Mouse (Mus musculus) frontal cortex, postnatal 14 days (tissue): ENCODE results near the gene Adgrl3.

Source experiments
- DNase-seq, 2 experiments: peaks; one replicate each; pipeline ENCODE4 v3.0.0; 2022; ENCODE audit warnings: low spot score in 2 of 2

The Adgrl3 gene

DNA sequence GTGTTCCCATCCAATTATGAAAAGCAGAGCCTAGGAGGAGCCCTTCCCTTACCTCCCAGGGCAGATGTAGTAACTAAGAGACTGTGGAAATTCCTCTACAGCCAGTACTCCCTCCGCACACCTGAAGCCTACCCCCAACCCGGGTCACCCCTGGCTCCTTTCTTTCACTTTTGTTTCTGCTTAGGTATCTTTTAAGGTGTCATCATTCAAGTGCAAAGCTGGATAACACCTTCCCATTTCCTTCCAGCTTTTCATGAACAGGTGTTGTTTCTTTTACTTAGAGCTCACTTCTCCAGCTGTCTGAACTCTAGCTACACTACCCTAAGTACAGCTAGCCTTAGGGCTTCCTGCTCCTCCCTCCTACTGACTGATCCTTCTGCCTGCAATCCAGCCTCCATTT is 634.0 kb downstream of the Adgrl3 start:
- no peak for DNase-seq

DNA sequence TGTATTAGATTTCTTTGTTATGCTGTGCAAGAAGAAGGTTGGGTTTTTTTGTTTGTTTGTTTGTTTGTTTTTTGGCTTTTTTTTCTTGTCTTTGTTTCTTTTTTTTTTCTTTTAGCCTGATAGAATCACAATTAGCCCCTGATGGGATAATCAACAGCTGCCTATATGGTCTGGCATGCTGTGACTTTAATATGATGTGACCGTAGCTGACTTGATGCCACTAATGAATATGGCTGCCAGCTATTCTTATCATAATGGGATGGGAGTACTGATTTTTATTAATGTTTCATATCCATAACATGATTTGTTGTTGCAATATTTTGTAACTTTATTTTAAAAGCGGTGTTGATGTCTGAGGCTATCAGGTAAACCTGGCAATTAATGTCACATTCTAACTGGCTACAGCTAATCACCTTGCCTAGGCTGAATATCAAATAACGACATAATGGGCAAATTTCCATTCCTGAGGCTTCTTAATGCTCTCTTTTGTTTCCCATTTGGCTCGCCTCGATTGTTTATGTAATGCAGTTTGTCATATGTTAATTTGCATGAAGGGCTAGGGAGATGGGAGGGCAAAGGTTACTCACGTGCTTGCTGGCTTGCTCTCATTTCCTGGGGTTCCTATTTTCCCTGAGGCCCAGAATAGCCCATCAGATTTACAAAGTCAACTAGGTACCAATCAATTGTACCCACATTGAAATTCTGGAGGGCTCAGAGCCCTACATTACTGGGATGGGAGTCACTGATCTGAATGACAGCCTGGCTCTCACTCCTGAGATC is 641.9 kb downstream of the Adgrl3 start:
- DNase-seq = no peak

DNA sequence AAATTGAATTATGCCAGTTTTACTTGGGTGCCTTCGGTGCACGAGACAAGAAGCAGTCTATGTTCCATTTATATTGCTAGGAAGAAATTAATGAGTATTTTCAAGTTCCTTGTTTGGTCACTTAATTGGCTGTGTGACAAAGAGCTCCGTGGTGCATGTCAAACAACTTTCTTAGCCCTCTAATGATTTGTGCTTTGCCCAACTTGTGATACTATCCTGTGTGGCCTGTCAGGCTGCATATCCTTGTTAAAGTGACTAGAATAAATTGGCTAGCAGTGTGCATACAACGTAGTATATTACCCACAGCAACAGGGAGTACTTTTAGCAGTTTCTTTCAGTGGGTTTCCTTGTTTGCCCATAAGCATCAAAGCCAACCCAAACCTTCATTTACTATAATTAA is 651.1 kb downstream of the Adgrl3 start:
- DNase-seq = no peak

DNA sequence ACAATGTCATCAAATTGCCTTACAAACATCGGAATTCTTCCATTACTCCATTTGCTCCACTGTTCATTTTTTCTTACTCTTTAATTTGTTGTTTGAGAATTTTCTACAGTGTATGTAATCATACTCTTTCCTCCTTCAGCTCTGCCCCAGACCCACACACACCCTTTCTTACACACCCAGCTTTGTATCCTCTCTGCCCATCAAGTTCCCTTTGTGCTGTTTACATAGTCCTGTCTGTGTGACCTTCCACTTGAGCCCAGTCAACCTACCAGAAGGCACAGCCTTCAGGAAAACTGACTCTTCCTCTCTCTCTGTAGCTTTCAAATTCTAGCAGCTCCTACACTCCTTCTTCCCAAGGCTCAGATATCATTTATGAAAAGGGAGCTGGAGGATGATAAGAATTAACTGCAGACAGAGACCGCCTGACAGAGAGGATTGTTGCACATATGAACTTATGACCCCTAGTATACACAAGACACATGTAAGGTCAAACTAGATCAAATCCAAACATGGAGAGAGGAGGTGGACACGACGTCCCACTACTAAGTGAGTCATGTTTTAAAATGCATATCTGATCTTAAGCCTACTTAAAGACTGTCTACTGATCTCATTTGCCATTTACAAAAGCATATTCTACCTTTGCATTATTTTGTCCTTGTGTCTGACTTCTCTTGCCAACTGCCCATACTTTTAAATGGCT is 654.5 kb downstream of the Adgrl3 start:
- DNase-seq = no peak

DNA sequence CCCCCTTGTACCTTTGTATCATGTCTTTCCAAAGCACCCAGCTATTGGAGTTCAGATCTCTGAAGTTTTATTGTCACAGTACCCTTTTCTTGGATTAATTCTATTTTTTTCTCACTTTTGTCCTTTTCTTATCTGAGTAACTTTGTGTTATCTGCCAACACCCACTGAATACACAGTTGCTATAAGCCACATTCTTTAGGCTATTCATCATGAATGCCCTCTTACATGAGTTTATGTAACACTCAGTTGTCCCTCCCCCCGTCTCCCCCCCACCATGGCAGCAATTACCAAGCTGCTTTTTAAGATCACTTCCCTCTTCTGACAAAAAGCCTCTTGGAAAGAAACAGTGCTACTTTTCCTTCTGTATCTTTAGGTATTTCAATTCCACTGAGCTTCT is 655.0 kb downstream of the Adgrl3 start:
- DNase-seq = no peak

DNA sequence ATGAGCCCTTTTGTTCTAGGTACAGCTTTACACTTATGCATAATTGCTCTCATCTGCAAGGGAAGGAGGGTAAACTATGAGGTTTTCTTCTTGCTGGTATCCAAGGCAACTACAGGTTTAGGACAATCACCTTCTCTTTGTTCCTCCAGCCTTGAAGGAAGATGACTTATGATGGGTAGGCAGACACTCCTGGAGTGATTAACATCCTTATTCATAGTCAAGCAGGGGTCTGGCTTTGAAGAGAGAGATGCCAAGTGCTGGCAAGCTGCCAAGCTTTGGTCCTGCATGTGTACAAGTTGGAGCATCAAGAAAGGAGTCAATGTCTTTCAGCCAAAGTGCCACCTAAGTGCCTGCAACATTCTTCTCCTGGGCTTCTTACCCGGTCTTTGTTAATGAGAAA is 657.0 kb downstream of the Adgrl3 start:
- no peak for DNase-seq

DNA sequence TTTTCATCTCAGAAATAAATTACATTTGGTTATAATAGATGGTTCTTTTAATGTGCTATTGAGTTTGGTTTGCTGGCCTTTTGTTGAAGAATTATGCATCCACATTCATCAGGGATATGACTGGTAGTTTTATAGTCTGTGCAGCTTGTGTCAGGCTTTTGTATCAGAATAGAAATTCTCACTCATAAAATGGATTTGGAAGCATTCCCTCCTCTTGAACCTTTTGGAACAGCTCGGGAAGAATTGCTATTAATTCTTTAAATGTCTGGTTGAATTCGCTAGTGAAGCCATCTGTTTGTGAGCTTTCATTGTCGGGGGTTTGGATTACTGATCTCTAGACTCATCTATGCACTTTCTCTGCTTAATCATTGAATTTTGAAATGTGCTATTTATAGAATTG is 666.3 kb downstream of the Adgrl3 start:
- DNase-seq = no peak

DNA sequence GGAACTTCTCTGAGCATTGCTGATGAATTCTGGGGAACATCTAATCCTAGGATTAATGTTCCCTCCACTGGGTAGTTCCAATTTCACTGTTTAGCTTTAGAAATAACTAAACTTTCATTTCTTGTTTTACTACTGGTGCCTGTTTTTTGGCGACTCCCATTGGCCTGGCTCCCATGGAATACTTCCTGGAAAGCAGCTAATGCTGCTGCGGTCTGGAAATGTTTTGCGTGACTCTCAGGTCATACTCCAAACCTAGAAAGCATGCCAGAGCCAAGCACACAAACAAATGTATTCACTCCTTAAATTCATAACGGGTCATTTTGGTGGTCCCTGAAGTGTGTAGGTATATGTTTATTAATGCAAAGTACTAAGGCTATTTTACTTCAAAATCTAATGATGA is 666.9 kb downstream of the Adgrl3 start:
- no peak for DNase-seq

DNA sequence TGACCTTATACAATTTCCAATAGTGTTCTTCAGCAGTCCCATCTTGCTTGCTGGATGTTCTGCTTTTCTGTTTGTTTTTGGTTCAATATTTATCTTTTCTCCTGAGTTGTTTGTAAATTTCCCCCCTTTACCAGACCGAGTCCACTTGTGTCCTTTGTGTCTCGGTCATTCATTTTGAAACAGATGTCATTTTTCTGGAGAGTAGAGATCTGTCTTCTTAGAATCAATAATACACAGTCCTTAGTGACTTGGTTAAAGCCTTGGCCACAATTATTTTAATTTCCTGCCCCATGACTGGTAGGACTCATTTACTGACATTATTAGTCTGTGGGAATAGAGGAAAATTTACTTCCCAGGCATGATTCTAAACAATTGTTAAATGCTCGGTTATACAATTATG is 709.7 kb downstream of the Adgrl3 start:
- DNase-seq = no peak

DNA sequence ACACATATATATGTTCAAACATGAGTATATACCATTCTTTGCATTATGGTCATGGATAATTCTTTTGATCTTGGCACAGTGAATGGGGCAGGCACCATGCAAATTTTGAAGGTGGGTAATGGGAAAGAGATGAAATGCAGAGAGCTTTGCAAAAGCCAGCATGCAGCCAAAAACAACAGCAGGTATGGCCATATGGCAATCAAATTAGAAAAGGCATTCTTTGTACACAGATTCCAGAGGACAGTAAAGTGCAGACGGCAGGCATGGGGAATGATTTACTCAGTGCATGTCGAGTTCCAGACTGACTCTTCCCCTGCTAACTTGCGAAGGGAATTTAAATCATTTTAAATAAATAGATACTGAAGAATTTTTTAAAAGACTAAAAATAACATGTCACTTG is 716.1 kb downstream of the Adgrl3 start:
- DNase-seq = no peak

DNA sequence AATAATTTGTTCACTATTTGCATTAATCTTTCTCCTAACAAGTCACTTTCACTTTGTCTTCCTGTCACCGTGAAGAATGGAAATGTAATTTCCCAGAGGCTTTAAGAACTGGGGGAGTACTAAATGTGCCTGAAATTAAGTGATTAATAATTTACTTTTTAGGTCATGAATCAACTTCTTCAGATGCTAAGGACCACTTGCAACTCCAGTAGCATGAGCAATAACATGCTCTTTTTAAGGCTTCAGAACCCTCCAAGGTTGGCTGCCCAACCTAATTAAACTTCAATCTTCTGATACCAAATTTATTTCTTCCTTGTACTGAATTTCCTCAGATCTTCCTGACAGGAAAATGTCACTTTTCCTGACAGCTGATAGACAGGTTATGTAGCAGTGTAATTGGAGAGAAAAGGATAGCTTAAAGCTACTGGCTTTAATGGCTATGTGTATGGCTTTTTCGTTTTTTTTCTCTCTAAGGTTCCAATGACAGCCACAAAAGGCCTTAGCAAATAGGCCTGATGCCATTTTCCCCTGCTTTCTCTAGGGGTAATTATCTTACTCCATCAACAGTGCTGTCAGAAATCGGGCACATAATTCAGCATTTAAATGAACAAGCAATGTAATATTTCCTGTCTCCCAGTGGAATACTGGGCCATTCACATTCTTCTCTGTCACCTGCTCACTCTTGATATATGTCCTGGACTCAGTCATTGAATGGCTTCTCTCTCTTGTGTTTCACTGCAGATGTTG is 718.5 kb downstream of the Adgrl3 start:
- DNase-seq = no peak

DNA sequence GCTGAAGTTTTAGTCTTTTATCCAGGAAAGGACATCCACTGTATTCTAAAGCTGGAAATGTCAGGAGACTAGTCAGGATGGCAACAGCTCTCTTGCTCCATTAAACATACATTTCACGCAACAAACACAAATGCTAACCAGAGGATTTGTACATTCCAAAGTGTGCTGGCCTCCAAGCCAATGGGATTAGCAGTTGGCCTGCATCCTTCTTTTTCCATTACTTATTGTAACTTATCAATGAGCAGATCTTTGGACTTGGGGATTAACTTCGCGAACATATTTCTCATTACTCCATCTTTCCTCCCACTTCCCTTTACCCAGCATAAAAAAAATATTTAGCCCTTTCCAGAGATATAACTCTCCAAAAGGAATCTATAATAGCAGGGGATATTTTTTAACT is 732.5 kb downstream of the Adgrl3 start:
- no peak for DNase-seq

DNA sequence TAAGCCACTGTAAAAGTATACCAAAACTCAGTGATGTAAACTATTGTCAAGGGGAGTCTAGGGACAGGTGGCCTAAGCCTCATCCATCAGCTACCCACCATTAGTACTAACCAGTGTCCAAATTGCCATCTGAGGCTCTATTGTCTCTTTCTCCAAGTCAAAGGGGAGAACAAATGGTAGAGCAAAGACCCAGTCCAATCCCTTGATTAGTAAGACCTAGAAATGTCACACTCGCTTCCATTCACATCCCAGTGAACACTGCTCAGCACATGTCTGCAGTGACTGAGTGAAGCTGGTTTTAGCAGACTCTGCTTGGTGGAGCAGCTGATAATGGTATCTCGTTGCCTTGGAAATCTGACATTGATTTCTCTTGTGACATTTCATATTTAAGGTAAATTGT is 735.8 kb downstream of the Adgrl3 start:
- DNase-seq = no peak

DNA sequence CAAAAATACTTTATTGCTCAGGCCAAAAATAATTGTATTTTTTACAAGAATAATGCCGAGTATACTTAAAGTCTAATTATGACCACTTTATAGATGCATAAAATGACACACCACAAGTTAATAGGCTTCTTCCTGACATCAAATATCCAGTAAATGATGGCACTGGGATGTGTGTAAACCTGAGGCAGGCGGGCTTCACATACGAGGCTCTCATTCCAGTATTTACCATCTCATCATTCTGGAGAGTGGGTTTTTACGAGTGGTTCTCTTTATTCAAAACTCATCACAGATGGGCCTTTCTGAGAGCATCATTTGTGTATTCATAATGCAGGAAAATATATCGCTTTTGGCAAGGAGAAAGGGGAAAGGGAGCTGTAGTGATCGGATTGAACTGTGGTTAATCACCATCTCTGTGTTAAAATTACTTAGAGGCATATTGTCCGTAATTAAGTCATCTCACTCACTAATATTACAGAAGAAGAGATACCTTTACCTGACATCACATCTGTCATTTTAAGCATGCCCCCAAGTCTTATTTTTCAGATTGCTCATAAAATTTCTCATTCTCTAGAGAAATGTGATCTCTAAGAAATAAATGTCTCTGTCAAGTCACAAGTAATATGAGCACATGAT is 737.3 kb downstream of the Adgrl3 start:
- no peak for DNase-seq

DNA sequence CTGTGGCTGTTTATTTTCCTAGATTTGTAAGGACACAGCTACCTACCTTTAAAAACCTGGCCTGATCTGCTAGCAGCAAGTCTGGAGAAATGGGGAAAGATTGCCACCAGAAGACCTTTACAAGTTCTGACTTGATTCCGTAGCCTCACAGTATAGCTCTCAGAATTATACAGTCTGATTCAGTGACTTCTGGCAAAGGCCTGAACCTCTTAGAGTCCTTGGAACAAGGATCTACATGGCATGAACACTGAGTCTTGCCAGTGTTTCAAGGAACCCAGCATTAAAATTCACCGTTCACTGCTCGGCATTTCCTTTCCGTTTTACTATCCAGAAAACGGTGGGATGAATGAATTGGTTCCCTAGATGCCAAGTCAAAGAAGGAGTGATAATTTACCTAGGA is 756.3 kb downstream of the Adgrl3 start:
- no peak for DNase-seq

DNA sequence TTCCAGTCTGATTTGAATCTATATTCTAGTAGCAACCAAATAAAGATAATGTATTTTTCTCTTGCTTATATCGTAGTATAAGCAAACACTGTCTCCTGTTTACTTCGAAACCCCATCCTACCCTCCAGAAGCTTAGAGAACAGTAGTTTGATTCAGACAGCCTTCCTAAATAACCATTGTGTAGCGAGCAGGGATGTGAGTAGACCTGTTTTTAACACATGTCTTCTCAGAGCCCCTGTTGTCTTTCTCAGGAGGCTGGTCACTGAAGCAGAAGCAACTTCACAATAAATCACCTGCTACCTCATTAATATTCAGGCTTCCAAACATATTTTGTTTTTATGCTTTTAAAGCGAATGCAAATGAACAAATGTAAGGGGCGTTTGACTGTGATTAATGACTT is 756.8 kb downstream of the Adgrl3 start:
- DNase-seq = no peak

DNA sequence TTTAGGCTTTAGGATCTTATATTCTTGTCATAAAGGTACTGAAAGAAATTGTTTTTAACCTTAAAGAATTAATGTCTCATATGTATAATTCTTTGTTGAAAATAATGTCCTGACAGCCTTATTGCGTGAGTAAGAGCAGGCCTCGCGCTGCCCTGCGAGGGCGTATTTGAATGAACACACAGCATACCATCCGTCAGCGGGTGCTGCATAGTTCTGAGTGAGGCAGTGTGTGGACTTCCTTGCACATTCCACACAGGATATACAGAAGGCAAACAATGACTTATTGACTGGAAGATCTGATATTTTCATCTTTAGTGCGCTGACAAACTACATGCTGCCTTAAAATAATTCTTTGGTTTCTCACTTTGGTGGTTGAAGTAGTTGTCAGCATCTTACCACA is 764.8 kb downstream of the Adgrl3 start:
- no peak for DNase-seq

DNA sequence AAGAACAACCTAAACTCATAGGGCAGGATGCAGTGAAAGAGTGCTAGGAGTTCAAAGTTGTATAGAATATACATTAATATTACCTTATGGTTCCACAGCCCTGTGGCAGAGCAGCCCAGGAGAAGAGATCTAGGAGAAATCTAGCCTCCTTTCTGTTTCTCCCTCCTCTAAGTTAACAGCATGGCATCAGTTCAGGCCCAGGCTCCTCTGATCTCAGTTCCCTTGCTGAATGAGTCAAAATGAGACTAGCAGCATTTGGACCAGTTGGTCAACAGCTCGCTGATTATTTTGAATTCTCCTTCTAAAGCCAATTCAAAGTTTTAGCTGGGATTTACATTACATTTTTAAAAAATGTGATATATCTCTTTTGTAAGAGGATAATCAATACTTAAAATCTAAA is 770.8 kb downstream of the Adgrl3 start:
- no peak for DNase-seq

DNA sequence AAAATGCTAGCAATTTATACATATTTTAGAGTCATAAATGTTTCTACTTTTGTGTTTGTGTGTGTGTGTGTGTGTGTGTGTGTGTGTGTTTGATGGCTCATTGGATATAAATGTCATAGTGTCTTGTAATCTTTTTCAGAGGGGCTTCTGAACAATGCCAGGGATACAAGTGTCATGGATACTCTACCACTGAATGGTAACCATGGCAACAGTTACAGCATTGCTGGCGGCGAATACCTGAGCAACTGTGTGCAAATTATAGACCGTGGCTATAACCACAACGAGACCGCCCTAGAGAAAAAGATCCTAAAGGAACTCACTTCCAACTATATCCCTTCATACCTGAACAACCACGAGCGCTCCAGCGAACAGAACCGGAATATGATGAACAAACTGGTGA is 774.2 kb downstream of the Adgrl3 start:
- DNase-seq = no peak

DNA sequence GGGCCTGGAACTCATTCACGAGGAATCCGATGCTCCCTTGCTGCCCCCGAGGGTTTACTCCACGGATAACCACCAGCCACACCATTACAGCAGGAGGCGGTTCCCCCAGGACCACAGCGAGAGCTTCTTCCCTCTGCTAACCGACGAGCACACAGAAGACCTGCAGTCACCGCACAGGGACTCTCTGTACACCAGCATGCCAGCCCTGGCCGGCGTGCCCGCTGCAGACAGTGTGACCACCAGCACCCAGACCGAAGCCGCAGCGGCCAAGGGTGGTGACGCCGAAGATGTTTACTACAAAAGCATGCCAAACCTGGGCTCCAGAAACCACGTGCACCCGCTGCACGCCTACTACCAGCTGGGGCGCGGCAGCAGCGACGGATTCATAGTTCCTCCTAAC is 774.7 kb downstream of the Adgrl3 start:
- DNase-seq = no peak

DNA sequence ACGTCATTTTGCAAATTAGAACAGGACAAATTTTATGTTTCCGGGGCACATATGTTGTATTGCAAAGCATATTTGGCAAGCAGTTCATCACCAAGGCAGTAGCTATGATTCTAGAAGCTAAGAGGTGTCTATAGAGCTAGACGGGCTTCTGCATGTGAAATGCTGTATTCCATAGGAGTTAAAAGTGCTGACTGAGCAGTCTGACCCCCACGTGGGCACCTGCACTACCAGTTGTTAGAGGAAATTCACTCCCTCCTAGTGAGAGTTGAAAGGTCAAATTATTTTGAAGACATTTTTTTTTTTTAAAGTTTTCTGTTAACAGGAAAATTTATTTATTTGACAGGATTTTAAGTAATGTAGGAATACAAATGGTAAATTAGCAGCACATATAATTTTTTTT is 776.2 kb downstream of the Adgrl3 start:
- DNase-seq = no peak

DNA sequence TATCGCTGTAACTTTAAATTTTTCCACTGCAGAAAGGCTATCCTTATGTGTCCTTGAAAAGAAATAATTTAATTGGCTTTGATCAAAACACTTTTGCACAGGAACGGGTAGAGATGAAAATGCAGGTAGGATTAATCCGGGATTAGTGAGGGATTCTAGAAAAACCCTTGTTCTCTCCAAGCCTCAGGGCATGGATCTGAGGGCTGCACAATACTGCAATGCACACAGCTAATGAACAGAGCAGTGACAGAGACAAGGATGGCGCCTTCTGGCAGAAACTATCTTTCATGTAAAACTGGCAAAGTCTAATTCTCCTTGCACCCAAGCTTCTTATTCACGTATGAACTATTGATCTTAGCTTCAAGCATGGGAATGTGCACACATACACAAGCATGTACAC is 791.0 kb downstream of the Adgrl3 start:
- no peak for DNase-seq

DNA sequence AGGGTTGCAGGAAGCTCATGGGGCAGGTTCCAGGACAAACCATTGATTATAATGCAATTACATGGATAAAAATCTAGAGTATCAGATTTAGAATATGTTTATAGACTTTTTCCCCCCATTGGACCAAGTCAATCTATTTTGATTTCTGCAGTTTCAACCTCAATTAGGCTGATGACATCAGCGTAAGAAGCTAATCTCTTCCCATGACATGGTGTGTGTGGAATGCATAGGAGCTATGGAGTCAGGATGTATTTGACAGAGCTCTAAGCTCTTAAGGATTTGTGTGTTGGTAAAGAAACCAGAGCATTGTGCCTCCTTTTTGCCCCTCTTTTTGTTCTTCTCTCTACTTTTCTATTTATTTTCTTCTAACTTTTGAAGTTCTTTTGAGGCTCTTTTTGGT is 812.1 kb downstream of the Adgrl3 start:
- DNase-seq = no peak
